Mouse (Mus musculus) lung, embryonic 16.5 days (tissue): ENCODE measurements around the gene Clec4a2. TPM values are rescaled to one million over a fixed set of nuclear protein-coding genes. Genes with fewer than 3 reads are reported as not detected.
"Not testable (repeated sequence)": the region's sequence is repeated elsewhere in the genome, so short reads cannot be mapped to it uniquely, and the experiment has no call there.

Experiments
- ATAC-seq: fragments of 200-750 bp; cut with Nextera tagmentation; 2 replicates; pipeline ENCODE4 v1.8.0; 2017; ENCODE audit warnings: low read depth, mild to moderate bottlenecking, moderate library complexity
- H3K27ac ChIP-seq: fragments of 300-500 bp; sonication (generic); 2 replicates; pipeline ENCODE4 v1.5.1; 2014; ENCODE audit warnings: mild to moderate bottlenecking, control low read depth, low read length
- H3K27me3 ChIP-seq: fragments of 300-500 bp; sonication (generic); 2 replicates; pipeline ENCODE4 v1.6.1; 2014; ENCODE audit warnings: low read depth, low read length, mixed read lengths; ENCODE audit not compliant: control insufficient read depth, insufficient read depth
- H3K36me3 ChIP-seq: fragments of 300-500 bp; sonication (generic); 2 replicates; pipeline ENCODE4 v1.6.1; 2014; ENCODE audit warnings: low read length; ENCODE audit not compliant: control insufficient read depth, insufficient read depth
- H3K4me1 ChIP-seq: fragments of 300-500 bp; sonication (generic); replicated peaks from 2 replicates; pipeline ENCODE4 v1.6.1; 2014; ENCODE audit warnings: low read length, mixed read lengths; ENCODE audit not compliant: control insufficient read depth, insufficient read depth
- H3K4me2 ChIP-seq: fragments of 300-500 bp; sonication (generic); 2 replicates; pipeline ENCODE4 v1.6.1; 2014; ENCODE audit warnings: low read depth, low read length, control low read depth
- H3K4me3 ChIP-seq: fragments of 300-500 bp; sonication (generic); 2 replicates; pipeline ENCODE4 v1.5.1; 2014; ENCODE audit warnings: mild to moderate bottlenecking, low read length, control low read depth
- H3K9ac ChIP-seq: fragments of 300-500 bp; sonication (generic); 2 replicates; pipeline ENCODE4 v1.6.1; 2014; ENCODE audit warnings: low read length, control low read depth
- H3K9me3 ChIP-seq: fragments of 300-500 bp; sonication (generic); 2 replicates; pipeline ENCODE4 v1.6.1; 2016; ENCODE audit warnings: low read length; ENCODE audit not compliant: control insufficient read depth
- WGBS: fragments of 180-500 bp; shearing (Covaris S2); extraction: QIAGEN DNeasy Blood & Tissue Kit; methylation state at CpG from one replicate; pipeline ENCODE4 v1.1.7; 2014; 5-methylcytosine and 5-hydroxymethylcytosine counted together
- polyA plus RNA-seq: library from polyadenylated mRNA; unstranded; fragments of >200 nt; fragmentation: Nextera tagmentation; extraction: Ambion mirVana; gene quantifications from 2 replicates; pipeline ENCODE4 v1.2.1, GENCODE M21; 2015

Clec4a2 gene
- polyA plus RNA-seq, 1 experiment from 2014 or later: 3.3 TPM

- H3K4me1 ChIP-seq, H3K4me2 ChIP-seq, H3K9me3 ChIP-seq, ATAC-seq, H3K36me3 ChIP-seq, H3K27ac ChIP-seq, H3K9ac ChIP-seq, H3K27me3 ChIP-seq, H3K4me3 ChIP-seq: not testable (repeated sequence)
- WGBS: 55% methylated on average over 2 of the region's 2 CpGs
Observed at GRCm38 (mm10) chr6:123184862-123185261, 78.6 kb downstream of the Clec4a2 start.

Other genes starting within 250 kb of the Clec4a2 start
- 50.8 and 52.2 TPM in 2 replicates for gene Necap1, start 232.0 kb upstream of the Clec4a2 start, polyA plus RNA-seq
- gene Clec4a1, start 184.6 kb upstream of the Clec4a2 start, polyA plus RNA-seq: 2.4 and 2.7 TPM in 2 replicates
- gene Clec4a3, start 153.9 kb upstream of the Clec4a2 start, polyA plus RNA-seq: 4.7 and 6.6 TPM in 2 replicates
- gene Clec4a4, start 116.1 kb upstream of the Clec4a2 start, polyA plus RNA-seq: not detected in 2 replicates
- not detected in 2 replicates for gene Clec4b1, start 56.5 kb upstream of the Clec4a2 start, polyA plus RNA-seq
- gene Clec4b2, start 66.5 kb downstream of the Clec4a2 start, polyA plus RNA-seq: not detected in 2 replicates
- gene Clec4n, start 123.4 kb downstream of the Clec4a2 start, polyA plus RNA-seq: 2.8 and 3.6 TPM in 2 replicates
- 0.36 and 0.39 TPM in 2 replicates for gene Clec4d, start 155.7 kb downstream of the Clec4a2 start, polyA plus RNA-seq
- gene Clec4e, start 183.4 kb downstream of the Clec4a2 start, polyA plus RNA-seq: 0.36 TPM in 1 of 2 replicates, not detected in the other
- not detected in 2 replicates for gene Vmn2r19, start 201.9 kb downstream of the Clec4a2 start, polyA plus RNA-seq